Mouse (Mus musculus): Measurements from ENCODE around the gene Rag1. TPM values are rescaled to one million over a fixed set of nuclear protein-coding genes. Genes with fewer than 3 reads are reported as not detected.

Rag1 gene
- polyA plus RNA-seq, 1 experiment = 321 TPM

- TF ChIP-seq CTCF (IDR thresholded peaks at IDR 0.05; ENCODE audit: insufficient read depth, low read depth, low read length) (no peak), POLR2A (IDR thresholded peaks at IDR 0.05; ENCODE audit: insufficient read depth, low read depth, low read length) (no peak)
- no peak overlapping the region for H3K4me3 ChIP-seq (ENCODE audit: insufficient read depth, low read depth, low read length)
- 48% methylated on average over 8 of the region's 8 CpGs for WGBS
- peak overlapping the region; percentile 29; the same call in 1 of the 2 replicates for H3K27ac ChIP-seq (ENCODE audit: insufficient read depth, low read depth, low read length)
- no peaks in the 10 kb centered on the region for H3K4me1 ChIP-seq (ENCODE audit: control insufficient read depth, insufficient read depth, low read length)
Measured at GRCm38 (mm10) chr2:101600703-101601102, 48.6 kb downstream of the Rag1 start.

- WGBS = 64% methylated on average over 13 of the region's 13 CpGs
Measured at GRCm38 (mm10) chr2:101598190-101599181, 50.8 kb downstream of the Rag1 start.

GRCm38 (mm10) chr2:101597186-101597585, 52.1 kb downstream of the Rag1 start:
- Histone ChIP-seq H3K27ac (ENCODE audit: insufficient read depth, low read depth, low read length) (no peak overlapping the region), H3K4me3 (ENCODE audit: insufficient read depth, low read depth, low read length) (no peak overlapping the region), H3K4me1 (ENCODE audit: control insufficient read depth, insufficient read depth, low read length) (no peaks in the 10 kb centered on the region)
- TF ChIP-seq POLR2A (IDR thresholded peaks at IDR 0.05; ENCODE audit: insufficient read depth, low read depth, low read length) = no peak
- TF ChIP-seq CTCF (IDR thresholded peaks at IDR 0.05; ENCODE audit: insufficient read depth, low read depth, low read length) = no peak

More at GRCm38 (mm10) chr2:101598190-101599181, 50.8 kb downstream of the Rag1 start:
- no peaks in the 10 kb centered on the region for H3K4me1 ChIP-seq (ENCODE audit: control insufficient read depth, insufficient read depth, low read length)
- TF ChIP-seq CTCF (IDR thresholded peaks at IDR 0.05; ENCODE audit: insufficient read depth, low read depth, low read length) (no peak), POLR2A (IDR thresholded peaks at IDR 0.05; ENCODE audit: insufficient read depth, low read depth, low read length) (no peak)
- H3K4me3 ChIP-seq (ENCODE audit: insufficient read depth, low read depth, low read length) = no peak overlapping the region
- H3K27ac ChIP-seq (ENCODE audit: insufficient read depth, low read depth, low read length) = no peak overlapping the region

- TF ChIP-seq POLR2A (IDR thresholded peaks at IDR 0.05; ENCODE audit: insufficient read depth, low read depth, low read length) (no peak), CTCF (IDR thresholded peaks at IDR 0.05; ENCODE audit: insufficient read depth, low read depth, low read length) (no peak)
- H3K4me1 ChIP-seq (ENCODE audit: control insufficient read depth, insufficient read depth, low read length) = no peaks in the 10 kb centered on the region
- no peak overlapping the region for H3K27ac ChIP-seq (ENCODE audit: insufficient read depth, low read depth, low read length)
- H3K4me3 ChIP-seq (ENCODE audit: insufficient read depth, low read depth, low read length) = no peak overlapping the region
- 91% methylated on average over 5 of the region's 5 CpGs for WGBS
Measured at GRCm38 (mm10) chr2:101594681-101595080, 54.6 kb downstream of the Rag1 start.

- Histone ChIP-seq H3K27ac (ENCODE audit: insufficient read depth, low read depth, low read length) (no peak overlapping the region), H3K4me1 (ENCODE audit: control insufficient read depth, insufficient read depth, low read length) (no peaks in the 10 kb centered on the region), H3K4me3 (ENCODE audit: insufficient read depth, low read depth, low read length) (no peak overlapping the region)
- 66% methylated on average over 8 of the region's 8 CpGs for WGBS
- TF ChIP-seq CTCF (IDR thresholded peaks at IDR 0.05; ENCODE audit: insufficient read depth, low read depth, low read length) = no peak
- no peak for TF ChIP-seq POLR2A (IDR thresholded peaks at IDR 0.05; ENCODE audit: insufficient read depth, low read depth, low read length)
Measured at GRCm38 (mm10) chr2:101592886-101593285, 56.4 kb downstream of the Rag1 start.

- TF ChIP-seq CTCF (IDR thresholded peaks at IDR 0.05; ENCODE audit: insufficient read depth, low read depth, low read length) (no peak), POLR2A (IDR thresholded peaks at IDR 0.05; ENCODE audit: insufficient read depth, low read depth, low read length) (no peak)
- Histone ChIP-seq H3K4me1 (ENCODE audit: control insufficient read depth, insufficient read depth, low read length) (no peaks in the 10 kb centered on the region), H3K27ac (ENCODE audit: insufficient read depth, low read depth, low read length) (no peak overlapping the region), H3K4me3 (ENCODE audit: insufficient read depth, low read depth, low read length) (no peak overlapping the region)
- 54% methylated on average over 10 of the region's 10 CpGs for WGBS
Measured at GRCm38 (mm10) chr2:101592023-101592841, 57.1 kb downstream of the Rag1 start.

- Histone ChIP-seq H3K4me3 (ENCODE audit: insufficient read depth, low read depth, low read length) (no peak overlapping the region), H3K4me1 (ENCODE audit: control insufficient read depth, insufficient read depth, low read length) (no peaks in the 10 kb centered on the region), H3K27ac (ENCODE audit: insufficient read depth, low read depth, low read length) (no peak overlapping the region)
- WGBS = 83% methylated on average over 8 of the region's 8 CpGs
- TF ChIP-seq CTCF (IDR thresholded peaks at IDR 0.05; ENCODE audit: insufficient read depth, low read depth, low read length) (no peak), POLR2A (IDR thresholded peaks at IDR 0.05; ENCODE audit: insufficient read depth, low read depth, low read length) (no peak)
Measured at GRCm38 (mm10) chr2:101591356-101591755, 57.9 kb downstream of the Rag1 start.

Other genes starting within 250 kb of the Rag1 start
- not detected in 2 replicates for gene Rag2, start 24.8 kb downstream of the Rag1 start, polyA plus RNA-seq (2012; ENCODE audit: insufficient read depth, insufficient read length, low replicate concordance, missing spikeins)
- not detected in 2 replicates for gene B230118H07Rik, start within 50 bp of the Rag1 start, polyA plus RNA-seq (2012; ENCODE audit: insufficient read depth, insufficient read length, low replicate concordance, missing spikeins)
- not detected in 2 replicates for gene Traf6, start 28.9 kb upstream of the Rag1 start, polyA plus RNA-seq (2012; ENCODE audit: insufficient read depth, insufficient read length, low replicate concordance, missing spikeins)
- not detected in 2 replicates for gene Prr5l, start 233.5 kb upstream of the Rag1 start, polyA plus RNA-seq (2012; ENCODE audit: insufficient read depth, insufficient read length, low replicate concordance, missing spikeins)
- not detected in 2 replicates for gene Commd9, start 236.7 kb upstream of the Rag1 start, polyA plus RNA-seq (2012; ENCODE audit: insufficient read depth, insufficient read length, low replicate concordance, missing spikeins)

Measured in olfactory bulb, adult 2 months (tissue).